Mouse (Mus musculus): ENCODE measurements at regions not wholly inside any gene's neighbourhood (a gene's known extent, or its start where the extent isn't known, plus 50 kb on each side); places are given as distances from the start of the nearest gene placed in this dataset.
A peak's percentile ranks its signal among the peaks of the same experiment; 100 is the strongest.
"Not testable (repeated sequence)": the region's sequence is repeated elsewhere in the genome, so short reads cannot be mapped to it uniquely, and the experiment has no call there.

DNA sequence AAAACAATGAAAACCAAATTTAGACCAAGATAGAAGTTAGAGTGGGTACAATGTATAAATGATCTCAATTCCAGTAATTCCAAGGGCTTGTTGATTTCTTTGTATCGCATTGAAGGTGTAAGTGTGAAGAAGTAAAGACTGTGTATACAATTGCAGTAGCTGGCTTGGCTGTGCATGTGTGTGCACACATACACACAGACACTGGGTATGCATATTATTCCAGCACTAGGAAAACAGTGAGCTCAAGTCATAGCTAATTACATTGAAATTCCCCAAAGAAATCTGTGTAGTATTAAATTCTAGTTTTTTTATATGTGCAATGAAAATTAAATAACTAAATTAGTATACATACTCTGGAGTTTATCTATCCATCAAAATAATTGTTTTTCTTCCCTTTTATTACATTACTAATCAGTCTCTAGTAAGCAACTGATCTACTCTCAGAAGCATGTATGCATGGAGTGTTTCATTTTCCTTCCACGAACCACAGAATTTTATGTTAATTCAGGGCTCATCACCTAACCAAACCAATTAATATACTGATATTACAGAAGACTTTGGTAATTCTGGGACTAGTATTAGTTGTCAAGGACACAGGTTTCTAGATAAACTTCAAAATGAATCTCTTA is 56.5 kb downstream of the Gm8797 start:
- DNase-seq (ENCODE audit: low spot score): no peak

DNA sequence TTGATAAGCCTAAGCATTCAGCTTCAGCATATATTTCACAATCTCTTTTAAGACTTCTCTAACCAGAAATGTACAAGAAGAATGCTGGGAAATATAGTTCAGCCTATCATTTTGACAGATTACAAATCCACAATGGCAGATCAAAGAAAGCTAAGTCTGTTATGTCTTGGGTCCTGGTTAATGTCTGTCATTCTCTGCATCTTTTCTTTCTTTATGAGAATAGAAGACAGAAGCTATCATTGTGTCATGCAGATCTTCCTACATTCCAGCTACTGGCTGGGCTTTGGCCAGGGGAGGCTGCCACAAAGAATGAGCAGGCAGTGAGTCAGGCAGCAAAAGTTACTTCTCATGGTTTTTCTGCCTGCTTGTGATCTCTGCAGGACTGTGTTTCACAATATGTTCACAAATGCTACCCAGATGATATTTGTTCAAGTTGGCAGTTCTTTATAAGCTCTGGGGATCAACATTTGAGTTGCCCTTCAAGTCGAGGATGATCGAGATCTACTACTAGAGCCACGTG is 60.5 kb downstream of the Gm8797 start:
- DNase-seq (ENCODE audit: low spot score): no peak

DNA sequence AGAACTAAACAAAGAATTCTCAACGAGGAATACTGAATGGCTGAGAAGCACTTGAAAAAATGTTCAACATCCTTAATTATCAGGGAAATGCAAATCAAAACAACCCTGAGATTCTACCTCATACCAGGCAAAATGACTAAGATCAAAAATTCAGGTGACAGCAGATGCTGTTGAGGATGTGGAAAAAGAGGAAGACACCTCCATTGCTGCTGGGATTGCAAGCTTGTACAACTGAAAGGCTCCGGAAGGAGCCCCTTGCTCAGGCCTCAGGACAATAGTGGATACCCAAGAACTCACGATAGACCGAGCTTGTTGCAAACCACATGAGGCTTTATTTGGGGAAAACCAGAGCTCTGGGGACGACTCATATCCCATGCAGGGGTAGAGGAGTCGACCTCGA is 69.6 kb downstream of the Gm8797 start:
- not testable (repeated sequence) for DNase-seq (ENCODE audit: low spot score)

DNA sequence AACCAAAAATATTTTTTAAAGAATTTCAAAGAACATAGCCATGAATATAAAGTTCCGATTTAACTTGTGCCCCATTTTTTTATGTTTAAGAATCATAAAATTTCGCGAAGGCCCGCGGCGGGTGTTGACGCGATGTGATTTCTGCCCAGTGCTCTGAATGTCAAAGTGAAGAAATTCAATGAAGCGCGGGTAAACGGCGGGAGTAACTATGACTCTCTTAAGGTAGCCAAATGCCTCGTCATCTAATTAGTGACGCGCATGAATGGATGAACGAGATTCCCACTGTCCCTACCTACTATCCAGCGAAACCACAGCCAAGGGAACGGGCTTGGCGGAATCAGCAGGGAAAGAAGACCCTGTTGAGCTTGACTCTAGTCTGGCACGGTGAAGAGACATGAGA is 109.6 kb downstream of the Gm8797 start:
- DNase-seq (ENCODE audit: low spot score): peak; percentile 97

DNA sequence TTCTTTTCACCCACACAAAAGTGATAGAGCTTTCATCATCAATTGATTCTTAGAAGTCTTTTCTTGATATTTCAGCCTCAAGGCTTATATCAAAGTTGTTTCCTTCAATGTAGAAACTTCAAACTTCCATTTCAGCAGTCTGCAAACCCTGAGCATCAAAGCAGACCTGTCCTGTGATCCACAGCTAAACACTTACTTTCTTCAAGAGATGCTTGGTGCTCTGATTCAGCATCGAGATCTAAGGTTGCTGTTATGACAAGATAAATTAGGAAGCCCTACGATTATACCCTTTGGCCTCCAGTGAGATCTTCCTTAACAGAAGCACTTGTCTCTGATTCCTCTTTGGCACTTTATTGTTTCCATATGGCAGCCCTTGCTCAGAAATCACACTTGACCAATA is 119.8 kb downstream of the Gm8797 start:
- DNase-seq (ENCODE audit: low spot score): no peak

DNA sequence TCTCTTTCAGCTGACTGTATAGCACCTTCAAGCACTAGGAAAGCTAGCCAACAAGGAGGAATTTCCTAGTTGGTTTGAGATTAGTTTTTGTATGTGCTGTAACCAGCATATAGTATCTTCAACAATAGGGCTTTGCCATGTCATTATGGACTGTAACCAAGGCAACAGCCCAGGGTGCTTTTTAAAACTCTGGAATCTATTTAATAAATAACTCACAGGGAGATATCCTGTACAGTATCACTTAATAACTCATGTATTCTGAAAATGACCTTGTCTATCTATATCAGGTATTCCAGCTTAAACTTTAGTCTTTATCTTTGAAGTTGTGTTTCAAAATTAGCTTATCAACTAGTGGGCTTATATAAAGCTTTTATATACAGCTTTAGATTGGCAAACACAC is 128.5 kb downstream of the Gm8797 start:
- no peak for DNase-seq (ENCODE audit: low spot score)

DNA sequence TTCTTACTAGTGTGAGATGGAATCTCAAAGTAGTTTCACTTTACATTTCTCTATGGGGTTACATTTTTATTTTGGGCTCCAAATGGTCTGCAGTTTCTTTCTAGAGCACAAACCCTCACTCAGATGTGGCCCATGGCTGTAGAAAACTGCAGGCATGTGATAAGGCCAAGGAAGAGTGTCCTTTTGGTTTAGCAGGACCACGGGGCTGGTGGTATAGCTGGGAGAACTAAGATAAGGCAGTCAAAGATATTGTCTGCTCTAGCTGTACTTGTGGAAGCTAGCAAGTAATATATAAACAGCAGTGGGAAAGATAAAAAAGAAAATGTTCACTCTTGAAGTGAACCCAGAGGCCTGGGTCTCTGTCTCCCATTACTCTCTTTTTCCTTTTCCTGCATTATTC is 166.9 kb downstream of the Gm8797 start:
- DNase-seq (ENCODE audit: low spot score): no peak

DNA sequence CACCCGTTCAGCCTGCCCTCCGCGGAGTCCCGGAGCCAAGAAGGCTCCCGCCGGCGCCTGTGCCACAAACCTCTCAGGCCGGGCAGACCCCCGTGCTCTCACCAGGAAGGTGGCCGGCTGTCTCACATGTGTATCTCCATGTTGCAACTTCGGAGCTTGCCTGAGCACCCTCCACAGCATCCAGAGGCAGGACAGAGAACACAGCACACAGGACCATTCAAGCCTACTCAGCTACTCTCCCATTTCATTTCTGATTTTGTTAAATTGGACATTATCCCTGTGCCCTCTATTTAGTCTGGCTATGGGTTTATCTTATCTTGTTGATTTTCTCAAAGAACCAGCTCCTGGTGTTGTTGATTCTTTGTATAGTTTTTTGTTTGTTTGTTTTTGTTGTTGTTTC is 199.6 kb downstream of the Gm8797 start:
- DNase-seq (ENCODE audit: low spot score): not testable (repeated sequence)

DNA sequence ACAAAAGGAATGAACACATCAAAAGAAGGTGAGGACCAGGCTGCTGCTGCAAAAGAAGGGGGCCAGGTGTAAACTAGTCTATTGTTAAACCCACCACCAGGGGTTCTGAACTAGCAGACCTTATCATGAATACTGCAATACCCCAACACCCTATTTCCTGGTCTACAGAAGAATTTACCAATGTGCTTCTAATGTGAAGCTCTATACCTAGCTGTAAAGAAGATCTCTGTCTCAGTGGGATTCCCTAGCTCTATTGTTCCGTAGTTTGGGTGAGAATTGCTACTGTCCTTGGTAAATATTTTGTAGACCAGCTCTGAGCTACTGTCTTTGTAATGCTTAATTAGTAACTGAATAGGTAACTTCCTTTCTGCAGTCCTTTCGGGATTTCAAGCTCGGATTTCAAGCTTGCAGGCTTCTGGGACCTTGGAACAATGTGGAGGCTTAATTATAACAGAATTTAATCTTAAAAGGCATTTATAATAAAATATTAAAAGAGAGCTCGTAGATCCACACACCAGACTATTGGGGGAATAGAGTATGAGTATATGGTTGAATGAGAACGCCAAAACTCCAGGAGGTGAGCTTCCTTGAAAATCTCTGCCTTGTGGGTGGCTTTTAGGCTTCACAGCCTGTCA is 238.5 kb downstream of the Gm8797 start:
- not testable (repeated sequence) for DNase-seq (ENCODE audit: low spot score)

DNA sequence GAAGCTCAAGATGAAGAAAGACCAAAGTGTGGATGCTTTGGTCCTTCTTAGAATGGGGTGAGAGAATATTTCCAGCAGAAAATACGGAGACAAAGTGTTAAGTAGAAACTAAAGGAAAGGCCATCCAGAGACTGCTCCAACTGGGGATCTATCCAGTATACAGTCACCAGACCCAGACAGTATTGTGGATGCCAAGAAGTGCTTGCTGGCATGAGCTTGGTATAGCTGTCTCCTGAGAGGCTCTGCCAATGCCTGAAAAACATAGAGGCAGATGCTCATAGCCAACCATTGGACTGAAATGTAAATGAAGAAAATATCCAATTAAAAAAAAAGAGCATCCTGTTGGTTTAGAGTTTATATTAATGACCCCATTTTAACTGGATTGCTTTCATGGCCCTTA is 253.8 kb downstream of the Gm8797 start:
- DNase-seq (ENCODE audit: low spot score): no peak

DNA sequence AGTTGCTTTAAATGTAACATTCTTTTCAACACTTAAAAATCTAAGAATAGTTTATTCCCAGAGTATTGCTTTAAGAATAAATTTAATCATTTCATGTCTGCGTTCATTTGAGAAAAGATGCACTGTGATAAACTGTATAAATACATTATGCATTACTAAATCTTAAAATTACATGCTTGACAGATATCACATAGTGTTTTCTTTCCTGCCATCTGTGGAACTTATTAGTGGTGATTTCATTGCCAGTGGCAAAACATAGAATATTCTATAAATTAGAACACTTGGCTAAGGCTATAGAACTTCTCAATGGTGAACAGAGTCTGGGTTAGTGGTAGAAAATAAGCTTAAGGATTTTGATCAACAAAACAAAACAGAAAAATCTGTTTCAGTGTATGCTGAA is 268.1 kb downstream of the Gm8797 start:
- DNase-seq (ENCODE audit: low spot score): no peak

DNA sequence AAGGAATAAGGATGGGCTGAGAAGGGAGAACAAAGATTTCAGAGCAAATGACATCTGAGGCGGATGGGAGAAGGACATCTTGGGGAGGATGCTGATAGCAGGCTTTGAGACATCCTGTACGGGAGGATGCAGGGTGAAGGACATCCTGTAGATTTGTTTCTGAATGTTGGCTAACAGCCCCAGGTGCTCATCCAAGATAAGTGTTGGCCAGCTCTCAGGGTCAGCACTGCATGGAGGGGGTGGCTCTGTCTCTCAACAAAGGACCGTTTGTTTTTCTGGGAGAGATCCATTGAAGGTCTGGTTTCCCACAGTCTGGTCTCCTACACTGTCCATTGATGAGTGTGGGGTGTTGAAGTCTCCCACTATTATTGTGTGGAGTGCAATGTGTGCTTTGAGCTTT is 290.7 kb downstream of the Gm8797 start:
- peak; percentile 72 for DNase-seq (ENCODE audit: low spot score)

DNA sequence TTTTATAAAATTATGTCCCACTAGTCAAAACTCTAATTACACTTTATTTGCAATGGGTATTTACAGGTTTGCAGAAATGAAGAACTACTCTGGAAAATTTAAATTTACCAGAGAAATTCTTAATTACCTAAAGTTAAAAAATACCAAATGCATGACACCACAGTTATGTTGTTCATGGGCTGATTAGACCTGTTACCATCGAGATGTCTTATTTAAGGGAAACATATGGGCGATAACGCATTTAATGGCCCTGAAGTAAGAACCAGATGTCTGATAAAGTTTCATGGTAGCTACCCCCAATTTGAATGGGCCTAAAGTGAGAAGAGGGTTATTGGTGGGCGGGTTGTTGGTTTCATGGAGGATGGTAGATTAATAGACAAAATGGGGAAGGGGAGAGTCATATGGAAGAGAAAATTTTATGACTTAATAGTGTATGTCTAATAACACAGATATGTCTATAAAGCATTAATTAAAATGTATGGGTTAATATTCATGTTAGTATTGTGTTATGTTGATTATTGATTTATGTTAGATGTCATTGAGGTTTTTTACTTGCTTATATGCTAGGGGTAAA is 299.0 kb downstream of the Gm8797 start:
- DNase-seq (ENCODE audit: low spot score): no peak

DNA sequence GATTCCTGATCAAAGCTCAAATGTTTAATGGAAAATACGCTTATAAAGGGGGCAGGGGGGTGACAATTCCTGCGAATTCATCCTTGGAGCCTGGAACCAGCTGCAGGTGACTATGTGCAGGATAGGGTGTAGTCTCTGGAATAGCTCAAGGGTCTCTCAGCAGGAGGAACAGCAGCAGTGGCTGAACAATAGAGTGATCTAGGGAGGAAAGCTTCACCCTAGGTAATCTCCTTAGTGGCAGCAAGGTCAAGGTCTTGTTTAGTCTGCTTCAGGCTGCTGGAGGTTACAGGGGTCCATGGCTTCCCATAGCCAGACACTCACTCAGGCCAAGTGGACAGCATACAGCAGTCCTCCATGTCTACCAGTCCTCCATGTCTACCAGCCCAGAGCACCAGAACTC is 301.3 kb downstream of the Gm8797 start:
- no peak for DNase-seq (ENCODE audit: low spot score)

DNA sequence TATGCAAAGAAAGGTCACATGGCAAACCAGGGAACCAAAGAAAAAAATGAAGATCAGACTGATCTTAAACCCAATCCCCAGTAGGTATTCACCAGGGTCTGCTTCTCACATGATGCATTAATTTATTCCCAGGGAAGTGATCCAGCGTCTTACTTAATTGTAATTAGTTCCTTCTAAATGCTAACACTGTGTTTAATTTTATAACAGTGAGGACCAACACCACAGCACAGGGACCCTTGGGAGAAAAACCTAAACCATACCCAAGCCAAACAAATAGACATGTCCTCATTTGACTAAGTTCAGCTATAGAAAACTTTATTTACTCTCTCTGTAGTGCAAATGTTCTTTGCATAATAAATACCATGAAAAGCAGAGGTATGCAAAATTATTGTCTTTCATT is 333.2 kb downstream of the Gm8797 start:
- DNase-seq (ENCODE audit: low spot score): no peak

DNA sequence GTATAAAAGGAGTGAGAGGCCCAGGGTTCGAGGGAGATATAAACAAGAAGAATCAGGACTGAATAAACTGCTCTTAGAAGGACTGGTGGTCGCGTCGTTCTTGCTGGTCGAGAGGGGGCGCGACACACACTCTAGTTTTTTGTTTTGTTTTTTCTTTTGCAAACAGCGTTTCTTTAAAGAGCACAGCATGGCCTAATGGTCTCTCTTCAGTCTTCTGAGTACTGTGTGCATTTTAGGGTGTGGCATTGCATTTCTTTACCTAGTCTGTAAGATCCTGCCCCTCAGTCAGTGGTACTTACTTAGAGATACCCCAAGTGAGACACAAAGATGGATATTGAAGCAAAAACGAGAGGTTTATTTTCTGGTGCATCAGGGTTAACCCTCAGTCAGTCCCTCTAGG is 336.7 kb downstream of the Gm8797 start:
- no peak for DNase-seq (ENCODE audit: low spot score)

DNA sequence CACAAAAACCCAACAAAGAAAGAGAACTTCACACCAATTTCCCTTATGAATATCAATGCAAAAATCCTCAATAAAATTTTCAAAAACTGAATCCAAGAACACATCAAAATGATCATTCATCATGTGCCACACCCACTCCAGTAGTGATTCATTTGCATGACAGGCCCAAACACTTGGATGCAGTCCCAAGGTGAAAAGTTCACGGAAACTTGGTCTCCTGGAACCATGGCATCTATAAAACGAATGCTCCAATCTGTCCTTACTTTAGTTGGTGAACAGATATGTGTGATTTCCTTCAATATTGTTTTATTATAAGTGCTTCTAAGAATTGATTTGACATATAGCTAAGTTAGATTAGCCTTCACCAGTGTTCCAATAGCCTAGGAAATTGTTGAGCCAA is 343.3 kb downstream of the Gm8797 start:
- no peak for DNase-seq (ENCODE audit: low spot score)

DNA sequence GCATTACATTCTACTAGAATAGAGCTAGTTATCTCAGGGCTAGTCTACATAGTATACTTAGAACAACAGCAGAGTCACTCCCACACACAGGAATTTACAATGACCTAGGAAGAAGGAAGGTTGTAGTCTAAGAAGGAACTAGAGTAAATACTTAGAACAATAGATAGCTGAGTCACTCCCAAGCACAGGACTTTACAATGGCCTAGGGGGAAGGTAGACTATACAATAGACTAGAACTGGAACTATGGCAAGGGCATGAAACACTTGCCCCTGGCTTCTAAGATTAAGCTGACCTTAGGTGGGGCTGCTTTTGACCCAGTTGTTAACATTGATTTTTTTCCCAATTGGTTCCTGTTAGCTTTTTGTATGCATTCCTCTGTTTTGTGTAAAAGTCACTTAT is 343.8 kb downstream of the Gm8797 start:
- DNase-seq (ENCODE audit: low spot score): not testable (repeated sequence)

DNA sequence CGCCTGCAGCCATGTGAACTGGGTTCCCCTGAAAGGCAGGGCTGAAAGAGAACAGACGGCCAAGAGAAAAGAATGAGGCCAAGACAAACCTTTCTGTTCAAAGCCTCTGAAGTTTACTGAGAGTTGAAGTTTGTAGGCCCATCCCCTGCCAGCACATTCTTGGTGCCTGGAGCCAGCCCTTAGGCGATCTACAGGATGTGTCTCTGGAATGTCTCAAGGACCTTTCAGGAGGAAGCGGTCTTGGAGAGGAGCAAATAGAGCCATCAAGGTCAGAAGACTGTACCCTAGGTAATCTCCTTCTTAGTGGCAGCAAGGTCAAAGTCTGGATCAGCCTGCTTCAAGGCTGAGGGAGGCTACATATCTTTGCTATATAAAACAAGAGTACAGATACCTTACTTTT is 350.3 kb downstream of the Gm8797 start:
- no peak for DNase-seq (ENCODE audit: low spot score)

DNA sequence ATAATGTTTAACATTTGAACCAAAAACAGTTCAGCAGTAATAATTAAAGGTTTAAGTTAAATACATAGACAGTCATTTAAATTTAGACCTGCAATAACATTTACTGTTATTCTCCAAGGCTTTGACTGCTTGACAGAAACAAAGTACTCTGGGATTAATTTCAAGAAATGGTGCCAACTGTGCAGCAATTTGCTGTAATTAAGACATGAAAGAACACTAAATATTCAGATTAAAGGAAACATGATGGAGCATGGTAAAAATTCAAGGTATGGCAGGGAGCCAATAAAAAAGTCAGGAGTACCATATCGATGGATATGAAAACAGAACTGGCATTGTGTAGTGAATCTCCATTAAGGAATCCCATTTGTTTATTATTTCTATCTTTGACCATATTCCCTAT is 352.3 kb downstream of the Gm8797 start:
- DNase-seq (ENCODE audit: low spot score): no peak

DNA sequence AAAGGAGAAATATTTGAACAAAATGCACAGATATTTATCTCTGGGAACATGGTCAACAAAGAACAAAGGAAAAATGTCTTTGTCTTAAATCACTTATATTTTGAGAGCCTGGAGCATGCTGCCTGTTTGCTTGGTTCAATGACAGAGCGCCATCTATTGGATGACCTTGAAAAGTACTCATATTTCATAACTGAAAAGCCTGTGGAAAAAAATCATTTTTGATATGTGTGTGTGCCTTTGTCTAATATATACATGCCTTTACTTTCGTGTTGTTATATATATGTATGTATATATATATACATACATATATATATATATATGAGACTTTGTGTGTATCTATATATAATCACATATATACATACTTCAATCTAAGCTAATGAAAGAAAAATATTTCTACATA is 356.1 kb downstream of the Gm8797 start:
- no peak for DNase-seq (ENCODE audit: low spot score)

DNA sequence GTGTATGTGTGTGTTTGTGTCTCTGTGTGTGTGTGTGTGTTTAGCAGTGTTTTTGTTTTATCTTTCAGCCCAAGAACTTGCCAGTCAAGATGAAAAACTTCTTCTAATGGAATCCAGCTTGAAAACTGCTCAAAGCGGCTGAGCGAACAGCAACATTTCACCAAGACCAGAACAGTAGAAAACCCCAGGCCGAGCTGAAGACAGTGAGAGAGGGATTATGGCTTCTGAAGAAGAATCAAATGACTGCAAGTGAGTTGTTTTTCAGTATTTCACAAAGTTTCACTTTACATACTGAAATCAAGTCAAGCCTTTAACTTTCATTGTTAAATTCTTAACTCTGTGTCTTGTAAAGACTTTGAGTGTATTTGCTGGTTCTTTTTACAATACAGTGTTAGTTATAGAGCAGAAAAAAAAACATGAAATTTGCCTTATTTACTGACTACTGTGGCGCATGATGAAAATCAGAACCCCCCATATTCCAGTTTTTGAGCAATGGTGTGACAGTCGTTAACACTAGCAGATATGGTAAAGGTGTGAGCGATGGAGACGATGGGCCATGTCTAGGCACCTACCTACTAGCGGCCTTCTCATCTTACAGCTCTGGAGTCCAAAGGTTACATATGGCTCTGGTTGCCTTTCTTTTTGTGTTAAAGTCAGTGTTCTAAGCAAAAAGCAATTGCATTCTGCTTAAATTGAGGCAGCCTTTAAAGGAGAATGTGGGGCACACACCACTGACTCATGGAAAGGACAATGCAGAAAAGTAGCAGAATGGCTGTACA is 357.0 kb downstream of the Gm8797 start:
- no peak for DNase-seq (ENCODE audit: low spot score)

DNA sequence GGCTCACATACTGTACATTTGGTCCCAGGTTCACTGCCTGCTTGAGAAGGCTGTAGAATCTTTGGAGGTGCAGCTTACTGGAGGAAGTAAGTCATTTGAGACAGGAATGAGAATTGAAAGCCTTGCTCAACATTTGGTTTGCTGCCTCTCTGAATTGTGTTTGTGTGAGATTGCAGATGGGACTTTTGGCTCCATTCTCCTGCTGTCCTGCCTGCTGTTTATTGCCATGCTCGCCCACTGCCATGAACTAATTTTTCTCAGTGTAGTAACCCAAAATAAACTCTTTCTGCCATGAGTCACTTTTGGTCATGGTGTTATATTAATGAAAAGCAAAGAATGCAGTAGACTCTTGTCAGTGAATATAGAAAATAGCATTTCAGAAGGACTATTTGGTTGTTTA is 368.1 kb downstream of the Gm8797 start:
- DNase-seq (ENCODE audit: low spot score): no peak

Data from testis, postnatal 14 days (tissue).